Comparison of ENCODE assay signal across 9 mouse cellular contexts in the genomic region with DNA sequence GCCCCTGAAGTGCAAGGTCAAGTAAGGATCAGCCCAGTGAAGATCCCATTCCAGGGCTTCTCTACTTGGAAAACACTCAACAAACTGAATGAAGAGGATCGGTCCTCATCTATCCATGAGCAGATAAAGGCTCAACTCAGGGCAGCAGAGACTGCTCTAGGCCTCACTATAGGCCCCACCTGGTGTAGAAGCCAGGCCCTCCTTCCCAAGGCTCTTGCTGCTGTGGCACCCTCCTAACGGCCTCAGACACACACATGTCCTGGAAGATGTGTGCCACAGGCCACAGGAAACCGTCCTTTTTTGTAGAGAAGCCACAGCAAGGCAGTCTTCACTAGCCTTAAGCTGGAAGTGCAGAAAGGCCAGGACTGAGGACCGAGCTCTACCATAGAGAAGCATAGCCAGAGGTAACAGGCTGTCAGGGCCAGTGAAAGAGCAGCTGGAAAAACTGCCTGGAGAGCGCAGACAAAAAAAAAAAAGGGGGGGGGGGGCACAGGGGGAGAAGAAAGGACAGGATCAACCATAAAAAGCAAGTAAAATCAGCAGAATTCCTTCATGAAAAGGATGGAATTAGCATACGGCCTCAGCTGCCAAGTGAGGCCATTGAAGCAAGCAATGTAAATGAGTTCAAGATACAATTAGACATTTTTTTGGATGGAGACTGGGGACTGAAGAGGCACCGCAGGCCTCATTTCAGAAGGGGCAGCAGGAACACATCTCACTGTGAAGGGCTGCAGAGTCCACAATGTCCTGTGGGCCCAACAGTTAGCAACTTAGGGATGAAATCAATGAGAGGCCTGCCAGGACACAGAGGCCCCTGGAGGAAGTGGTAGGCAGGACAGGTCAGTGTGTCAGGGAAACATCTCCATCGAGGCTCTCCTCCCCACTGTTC. TPM values are rescaled to one million over a fixed set of nuclear protein-coding genes. Genes with fewer than 3 reads are reported as not detected.
DNase-seq lines count a peak whose midpoint lies in the region; ATAC-seq and TF ChIP-seq lines count a peak whose summit lies in the region.
"Had no signal": no experiment of that assay in that cellular context is flagged by ENCODE, and none has a peak within 500 bp of the region (broad histone marks: within the 10 kb centered on the region; RNA-seq: fewer than 3 reads in every experiment).

No protein-coding gene starts in this region.

- no peaks in the 10 kb centered on the region for H3K27me3 ChIP-seq in lung, postnatal 0 days (replicated peaks; ENCODE audit: insufficient read depth, low read length)
- no peaks in the 10 kb centered on the region for H3K27me3 ChIP-seq in forebrain, embryonic 15.5 days
- no peaks in the 10 kb centered on the region for H3K27me3 ChIP-seq in intestine, postnatal 0 days (replicated peaks; ENCODE audit: control insufficient read depth, insufficient read depth, low read length)
- H3K27me3 ChIP-seq in stomach, embryonic 16.5 days (ENCODE audit: control insufficient read depth, insufficient read depth, low read length) = no peaks in the 10 kb centered on the region

- no peak overlapping the region for H3K4me3 ChIP-seq in lung, postnatal 0 days (ENCODE audit: low read depth, low read length)
- no peak overlapping the region for H3K4me3 ChIP-seq in forebrain, embryonic 15.5 days
- no peak overlapping the region for H3K4me3 ChIP-seq in intestine, postnatal 0 days (ENCODE audit: low read depth, low read length)
- H3K4me3 ChIP-seq in stomach, embryonic 16.5 days (replicated peaks; ENCODE audit: low read length) = no peak overlapping the region
- H3K4me3 ChIP-seq: myocyte had no signal

- no peak for TF ChIP-seq CTCF in lung, postnatal 0 days (IDR thresholded peaks at IDR 0.05)
- peak; percentile 12; the same call in 1 of the 2 replicates for TF ChIP-seq CTCF in intestine, postnatal 0 days (IDR thresholded peaks at IDR 0.05; ENCODE audit: low read depth)

- no peaks in the 10 kb centered on the region for H3K36me3 ChIP-seq in lung, postnatal 0 days (ENCODE audit: insufficient read depth, low read length)
- H3K36me3 ChIP-seq in forebrain, embryonic 15.5 days = no peaks in the 10 kb centered on the region
- H3K36me3 ChIP-seq in intestine, postnatal 0 days (ENCODE audit: control insufficient read depth, insufficient read depth) = no peaks in the 10 kb centered on the region
- no peaks in the 10 kb centered on the region for H3K36me3 ChIP-seq in stomach, embryonic 16.5 days (ENCODE audit: control insufficient read depth, insufficient read depth, low read length)

- H3K9me3 ChIP-seq in lung, postnatal 0 days (ENCODE audit: low read length) = no peaks in the 10 kb centered on the region
- H3K9me3 ChIP-seq in forebrain, embryonic 15.5 days = no peaks in the 10 kb centered on the region
- H3K9me3 ChIP-seq in intestine, postnatal 0 days (ENCODE audit: control insufficient read depth) = no peaks in the 10 kb centered on the region
- no peaks in the 10 kb centered on the region for H3K9me3 ChIP-seq in stomach, embryonic 16.5 days (replicated peaks; ENCODE audit: control insufficient read depth, low read length)

- peak; percentile 34 for DNase-seq in lung, postnatal 0 days (ENCODE audit: low spot score)
- DNase-seq in lung, postnatal 36 days = no peak
- DNase-seq in left cerebral cortex, adult 18-20 months (ENCODE audit: low spot score in 2 of 2) = no peak
- DNase-seq: cerebellum, postnatal 36 days had no signal

- H3K4me1 ChIP-seq in lung, postnatal 0 days (ENCODE audit: insufficient read depth, low read depth, low read length) = no peaks in the 10 kb centered on the region
- H3K4me1 ChIP-seq in forebrain, embryonic 15.5 days = peaks cover 23% of the 10 kb centered on the region
- peaks cover 8% of the 10 kb centered on the region; the same call in 1 of the 2 replicates for H3K4me1 ChIP-seq in intestine, postnatal 0 days (replicated peaks; ENCODE audit: control insufficient read depth, insufficient read depth, low read length)
- peaks cover 20% of the 10 kb centered on the region for H3K4me1 ChIP-seq in stomach, embryonic 16.5 days (ENCODE audit: control insufficient read depth, insufficient read depth, low read length)

- H3K27ac ChIP-seq in lung, postnatal 0 days (ENCODE audit: low read length) = no peak overlapping the region
- H3K27ac ChIP-seq in forebrain, embryonic 15.5 days (replicated peaks) = peak overlapping the region; percentile 86
- H3K27ac ChIP-seq in intestine, postnatal 0 days (ENCODE audit: low read depth, low read length) = 0 out of 2 replicates have a peak overlapping the region, but pooled peaks have one; percentile 0
- H3K27ac ChIP-seq in stomach, embryonic 16.5 days (ENCODE audit: low read length) = peak overlapping the region; percentile 90

- H3K4me2 ChIP-seq in lung, postnatal 0 days (replicated peaks; ENCODE audit: low read depth, low read length) = no peak overlapping the region
- H3K4me2 ChIP-seq in forebrain, embryonic 15.5 days (replicated peaks) = no peak overlapping the region
- no peak overlapping the region for H3K4me2 ChIP-seq in intestine, postnatal 0 days (replicated peaks; ENCODE audit: low read depth)
- H3K4me2 ChIP-seq in stomach, embryonic 16.5 days (ENCODE audit: low read depth, low read length) = no peak overlapping the region

- ATAC-seq in lung, postnatal 0 days = peak; percentile 21
- ATAC-seq in forebrain, embryonic 15.5 days (replicated peaks) = peak; percentile 72
- no peak for ATAC-seq in intestine, postnatal 0 days
- peak; percentile 64 for ATAC-seq in stomach, embryonic 16.5 days (ENCODE audit: insufficient read depth, low FRiP score)
- ATAC-seq in erythroid progenitor cell, adult 5-6 weeks (replicated peaks; ENCODE audit: low FRiP score, poor library complexity, severe bottlenecking) = no peak

- no peak for TF ChIP-seq EP300 in lung, postnatal 0 days (IDR thresholded peaks at IDR 0.05)

- H3K9ac ChIP-seq in lung, postnatal 0 days (replicated peaks; ENCODE audit: low read depth) = no peak overlapping the region
- 0 out of 2 replicates have a peak overlapping the region, but pooled peaks have one; percentile 19 for H3K9ac ChIP-seq in forebrain, embryonic 15.5 days (replicated peaks)
- no peak overlapping the region for H3K9ac ChIP-seq in intestine, postnatal 0 days (ENCODE audit: low read depth, low read length)
- H3K9ac ChIP-seq in stomach, embryonic 16.5 days (ENCODE audit: low read length) = no peak overlapping the region

- WGBS in lung, postnatal 0 days = 61% methylated on average over 8 of the region's 8 CpGs
- WGBS in forebrain, embryonic 15.5 days = 17% methylated on average over 8 of the region's 8 CpGs
- WGBS in intestine, postnatal 0 days = 63% methylated on average over 8 of the region's 8 CpGs
- 62% methylated on average over 8 of the region's 8 CpGs for WGBS in stomach, embryonic 16.5 days

RNA-seq across cellular contexts. Expression of gene Eefsec, which starts 58.3 kb away (rescaled TPM):
- 19.5 and 21.0 TPM in 2 replicates for polyA plus RNA-seq in lung, postnatal 0 days (2015; fragmentation: Nextera tagmentation; extraction: Ambion mirVana)
- polyA plus RNA-seq in forebrain, embryonic 15.5 days (2015; fragmentation: Nextera tagmentation; extraction: Ambion mirVana) = 32.7 and 34.1 TPM in 2 replicates
- 32.8 and 35.9 TPM in 2 replicates for polyA plus RNA-seq in intestine, postnatal 0 days (2015; fragmentation: Nextera tagmentation; extraction: Ambion mirVana)
- polyA plus RNA-seq in stomach, embryonic 16.5 days (2015; fragmentation: Nextera tagmentation; extraction: Ambion mirVana) = 29.7 and 37.5 TPM in 2 replicates
- total RNA-seq in erythroid progenitor cell, adult 5-6 weeks (2015; ENCODE audit: low replicate concordance) = 7.2 and 7.5 TPM in 2 replicates
- 5.9 and 8.8 TPM in 2 replicates for total RNA-seq in erythroid progenitor cell, adult 5-6 weeks (2017; ENCODE audit: low replicate concordance)
- total RNA-seq in left cerebral cortex, adult 18-20 months (2021) = 10 to 100 TPM; 21.5 to 22.9 TPM

Comparison
In these comparisons a context has a peak if more than half of its experiments do, and no peak if none do; other contexts are left out.
1. ATAC-seq: peak in lung, postnatal 0 days (single experiment), forebrain, embryonic 15.5 days (single experiment) and stomach, embryonic 16.5 days (single experiment); none in intestine, postnatal 0 days (single experiment) and erythroid progenitor cell, adult 5-6 weeks (single experiment).